Mouse (Mus musculus): Measurements from ENCODE around the gene Tnfrsf21.

DNA sequence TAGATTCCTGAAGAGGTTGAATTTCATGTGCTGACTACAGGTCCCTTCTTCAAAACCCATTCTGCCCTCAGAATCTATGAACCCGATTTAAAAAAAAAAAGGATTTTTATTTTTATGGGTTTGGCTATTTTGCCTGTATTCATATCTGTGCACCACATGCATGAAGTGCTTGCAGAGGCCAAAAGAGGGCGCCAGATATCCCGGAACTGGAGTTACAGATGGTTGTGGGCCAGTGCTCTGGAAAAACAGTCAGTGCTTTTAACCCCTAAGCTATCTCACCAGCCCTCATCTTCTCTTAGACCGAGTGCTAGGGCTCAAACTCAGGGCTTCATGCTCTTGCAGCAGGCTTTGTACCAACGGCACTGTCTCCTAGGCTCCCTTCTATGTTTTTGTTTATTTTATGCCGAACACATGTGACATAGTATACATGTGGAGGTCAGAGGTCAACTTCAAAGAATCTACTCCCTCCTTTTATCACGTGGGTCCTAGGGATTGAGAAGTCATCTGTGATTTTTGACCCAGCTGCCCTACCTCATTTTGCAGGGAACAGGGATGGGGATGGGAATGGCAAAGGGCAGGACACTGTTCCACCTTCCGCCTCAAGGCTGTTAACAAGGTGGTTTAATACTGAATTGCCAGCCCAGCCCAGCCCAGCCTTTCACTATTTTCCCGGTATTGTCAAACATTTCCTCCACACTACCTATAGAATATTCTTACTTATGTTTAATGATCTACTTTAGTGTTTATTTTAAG is 30.3 kb upstream of the Tnfrsf21 start:
- peak; percentile 40 for TF ChIP-seq CTCF (conservative IDR thresholded peaks at IDR 0.05; ENCODE audit: insufficient read depth, insufficient read length, low read depth, low read length)
- TF ChIP-seq POLR2A (IDR thresholded peaks at IDR 0.05; ENCODE audit: low read depth, low read length), result no peak
